Mouse (Mus musculus) right cerebral cortex, adult 18-20 months (tissue): ENCODE data around the gene Orm1.
A peak's percentile ranks its signal among the peaks of the same experiment; 100 is the strongest.

Experiments used
- DNase-seq: peaks from one replicate; pipeline ENCODE4 v3.0.0; 2022; ENCODE audit warnings: mixed read lengths

Orm1 gene

GRCm38 (mm10) chr4:63344295-63344694 is at the start of gene Orm1:
TSS of gene Orm1 (plus strand) at chr4:63344560.
- no peak for DNase-seq

- no peak for DNase-seq
These were observed 48.7 kb upstream of the Orm1 start for GRCm38 (mm10) chr4:63295641-63296040.

DNA sequence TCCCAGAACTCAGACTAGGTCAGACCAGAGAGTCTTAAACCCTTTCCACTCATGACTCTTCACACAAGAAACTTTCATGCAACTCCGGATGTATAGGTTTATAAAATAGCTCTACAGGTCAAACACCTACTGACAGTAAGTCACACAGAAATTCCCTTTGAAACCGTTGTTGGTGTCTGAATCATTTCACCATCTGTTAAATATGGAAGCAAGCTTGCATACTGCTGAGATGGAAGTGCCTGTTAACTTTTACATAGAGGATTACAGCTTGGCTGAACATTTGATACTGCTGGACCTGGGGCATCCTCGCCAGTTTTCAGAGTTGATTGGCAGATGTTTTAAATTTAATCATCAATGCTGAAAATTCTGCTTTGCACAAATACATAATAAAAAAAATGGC is 48.1 kb upstream of the Orm1 start:
- no peak for DNase-seq

GRCm38 (mm10) chr4:63296876-63297275 is 47.5 kb upstream of the Orm1 start:
- no peak for DNase-seq

DNA sequence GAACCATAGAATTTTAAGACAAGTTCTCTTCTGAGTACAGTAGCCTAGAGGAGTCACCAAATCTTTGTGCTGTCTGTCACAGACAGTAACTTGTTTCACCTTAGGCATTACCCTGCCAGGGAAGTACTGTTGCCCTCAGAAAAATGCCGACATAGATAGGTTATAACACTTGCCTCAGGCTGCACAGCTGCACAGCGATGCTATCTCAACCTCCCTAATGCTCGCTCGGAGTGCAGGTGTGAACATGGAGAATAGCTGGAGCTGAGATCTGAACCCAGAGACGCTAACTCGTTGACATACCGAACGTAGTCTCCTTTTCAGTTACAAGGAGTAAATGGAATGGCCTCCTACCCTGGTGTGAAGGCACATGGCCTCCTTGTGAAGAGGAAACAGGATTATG is 46.2 kb upstream of the Orm1 start:
- DNase-seq = no peak

GRCm38 (mm10) chr4:63302641-63303040 is 41.7 kb upstream of the Orm1 start:
- no peak for DNase-seq

DNA sequence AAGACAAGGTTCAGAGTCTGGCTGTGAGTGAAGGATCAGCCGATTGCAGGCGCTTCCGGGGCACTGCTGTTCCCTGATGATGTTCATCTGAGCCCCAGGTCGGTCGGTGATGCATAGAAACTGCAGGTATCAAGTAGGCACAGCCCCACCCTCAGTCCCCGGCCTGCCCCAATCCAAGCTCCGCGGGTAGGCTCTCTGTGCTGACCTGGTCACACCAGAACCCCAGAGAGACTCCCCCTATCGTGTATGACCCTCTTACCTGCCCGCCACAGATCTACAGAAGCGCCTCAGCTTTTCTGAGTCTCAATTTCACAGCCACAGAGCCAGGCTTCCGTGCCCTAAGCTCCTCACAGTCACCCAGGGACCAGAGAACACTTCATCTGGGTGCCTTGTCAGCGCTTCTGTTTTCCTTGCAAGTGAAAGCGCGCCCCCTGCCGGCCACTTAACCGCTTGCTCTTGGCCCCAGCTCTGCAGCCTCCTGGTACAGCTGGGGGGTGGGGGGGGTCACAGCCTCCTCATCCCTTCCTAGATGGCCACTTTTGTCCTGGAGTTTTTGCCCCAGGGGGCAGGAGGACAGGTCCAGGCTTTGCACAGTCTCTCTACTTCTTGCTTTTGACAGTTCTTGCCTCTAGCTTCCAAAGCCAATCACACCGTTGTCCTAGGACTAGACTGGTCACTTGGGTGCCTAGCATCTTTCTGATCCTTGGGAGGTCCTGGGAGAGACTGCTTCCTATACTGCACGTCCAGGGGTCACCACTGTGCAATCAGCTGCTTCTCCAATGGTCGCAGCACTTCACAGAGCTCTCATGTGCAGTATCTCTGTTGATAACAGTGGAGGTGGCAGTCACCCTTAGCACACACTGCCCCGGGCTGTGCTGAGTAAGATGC is 36.9 kb upstream of the Orm1 start:
- DNase-seq = peak; percentile 86

DNA sequence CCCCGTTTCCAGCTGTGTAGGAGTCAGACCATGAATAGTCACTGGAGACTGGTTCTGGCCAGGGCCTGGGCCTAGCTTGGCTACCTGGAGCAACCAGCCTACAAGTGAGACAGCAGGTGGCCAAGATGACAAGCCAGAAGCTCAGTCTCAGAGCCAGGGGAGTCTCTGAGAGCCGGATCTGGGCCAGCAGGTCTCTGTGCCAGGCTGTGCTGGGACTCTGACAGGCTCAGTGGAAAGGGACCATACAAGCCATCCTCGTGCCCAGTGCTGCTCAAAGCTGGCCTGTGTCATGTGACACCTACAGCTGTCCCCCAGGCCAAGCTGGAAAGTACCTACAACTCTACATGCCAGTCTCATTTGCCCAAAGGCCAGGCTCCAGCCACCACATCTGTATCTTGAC is 36.0 kb upstream of the Orm1 start:
- no peak for DNase-seq

- no peak for DNase-seq
These were observed 34.0 kb upstream of the Orm1 start for GRCm38 (mm10) chr4:63310247-63310855.

GRCm38 (mm10) chr4:63311426-63311825 is 32.9 kb upstream of the Orm1 start:
- no peak for DNase-seq

GRCm38 (mm10) chr4:63314063-63314462 is 30.3 kb upstream of the Orm1 start:
- DNase-seq = no peak

GRCm38 (mm10) chr4:63316076-63316746 is 28.1 kb upstream of the Orm1 start:
- peak; percentile 42 for DNase-seq

GRCm38 (mm10) chr4:63319566-63319965 is 24.8 kb upstream of the Orm1 start:
- DNase-seq = peak; percentile 29

DNA sequence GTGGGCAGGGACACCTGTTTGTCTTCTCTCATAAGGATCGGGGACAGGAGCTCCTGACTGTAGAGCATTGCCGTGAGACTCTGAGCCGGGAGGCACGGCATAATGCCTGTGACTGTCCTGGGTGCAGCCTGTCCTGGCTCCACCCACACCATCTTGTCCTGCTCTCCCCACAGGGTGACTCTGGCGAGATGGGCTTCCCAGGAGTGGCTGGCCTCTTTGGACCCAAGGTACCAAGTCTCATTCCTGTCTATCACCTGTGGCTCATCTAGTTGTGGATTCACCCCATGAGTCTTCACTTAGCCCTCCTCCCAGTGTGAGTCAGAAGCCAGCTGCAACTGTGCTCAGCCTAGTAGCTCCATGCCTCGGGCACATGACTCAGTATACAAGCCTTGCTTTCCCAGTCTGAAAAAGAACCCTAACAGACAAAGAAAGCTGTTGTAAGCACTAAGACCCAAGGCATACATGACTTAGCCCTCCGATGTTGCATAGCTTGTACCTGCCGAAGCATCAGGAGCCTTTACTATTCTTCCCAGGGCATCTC is 21.0 kb upstream of the Orm1 start:
- DNase-seq = no peak

DNA sequence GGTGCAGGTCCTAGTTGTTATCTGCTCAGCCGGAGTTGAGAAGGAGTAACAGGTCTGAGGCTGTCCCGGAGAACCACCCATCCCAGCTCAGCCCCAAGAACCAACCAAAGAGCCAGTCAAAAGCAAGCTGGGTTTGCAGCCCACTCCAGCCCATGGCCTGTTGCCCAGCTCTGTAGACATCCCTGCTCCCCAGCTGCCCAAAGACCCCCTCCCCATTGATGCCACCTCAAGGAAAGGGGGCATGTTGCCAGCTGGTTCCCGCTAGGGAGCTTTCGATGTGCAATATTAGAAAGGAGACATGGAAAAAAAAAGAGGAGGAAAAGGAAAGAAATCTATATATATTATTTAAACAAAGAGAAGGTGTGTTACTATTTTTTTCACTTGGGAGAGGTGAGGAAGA is 11.0 kb upstream of the Orm1 start:
- DNase-seq = no peak

DNA sequence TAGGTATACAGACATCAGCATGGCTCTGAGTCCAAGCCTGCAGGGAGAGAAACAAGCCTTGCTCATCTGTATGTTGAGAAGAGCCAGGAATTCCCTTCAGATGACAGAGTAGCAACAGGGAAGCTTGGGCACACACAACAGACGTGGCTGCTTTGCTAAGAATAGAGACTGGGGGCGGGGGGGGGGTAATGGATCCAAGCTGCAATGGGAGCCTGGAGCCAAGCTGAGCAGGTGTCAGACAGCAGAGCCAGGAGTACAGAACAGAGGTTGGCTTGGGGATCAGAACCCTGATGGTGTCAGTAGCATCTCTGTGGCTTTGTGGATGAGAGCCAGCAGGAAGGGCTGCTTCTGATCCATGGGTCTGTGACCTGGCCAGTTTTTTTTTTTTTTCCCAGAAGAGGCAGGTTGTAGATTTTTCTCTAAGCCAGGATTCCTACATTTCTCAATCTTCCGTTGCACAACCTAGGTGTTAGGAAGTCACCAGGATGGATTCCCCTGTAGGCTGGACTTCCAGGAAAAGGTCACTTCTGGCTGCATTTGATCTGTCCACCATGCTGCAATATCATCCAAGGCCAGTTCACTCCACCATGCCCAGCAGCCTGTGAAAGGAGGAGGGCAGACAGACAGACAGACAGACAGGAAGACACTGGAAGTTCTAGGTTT is 5.8 kb upstream of the Orm1 start:
- no peak for DNase-seq

GRCm38 (mm10) chr4:63342491-63342890 is 1.9 kb upstream of the Orm1 start:
- no peak for DNase-seq

GRCm38 (mm10) chr4:63343608-63344007 is 752 bp upstream of the Orm1 start:
- no peak for DNase-seq

DNA sequence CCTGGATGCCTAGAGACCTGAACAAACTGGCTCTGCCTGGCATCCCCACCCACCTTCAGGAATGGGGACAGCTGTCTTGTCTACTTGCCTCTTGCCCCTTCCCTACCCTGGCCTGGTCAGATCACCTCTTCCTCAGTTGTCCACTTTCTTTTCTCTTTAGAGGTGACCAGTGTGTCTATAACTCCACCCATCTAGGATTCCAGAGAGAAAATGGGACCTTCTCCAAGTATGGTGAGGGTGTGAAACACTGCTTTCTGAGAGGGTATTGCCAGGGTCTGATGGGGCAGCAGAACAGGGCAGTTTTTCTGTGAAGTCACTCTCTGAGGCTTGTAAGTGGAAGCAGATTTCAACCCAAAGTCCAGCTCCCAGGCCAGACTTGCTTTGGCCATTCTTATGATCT is 901 bp downstream of the Orm1 start:
- DNase-seq = no peak

DNA sequence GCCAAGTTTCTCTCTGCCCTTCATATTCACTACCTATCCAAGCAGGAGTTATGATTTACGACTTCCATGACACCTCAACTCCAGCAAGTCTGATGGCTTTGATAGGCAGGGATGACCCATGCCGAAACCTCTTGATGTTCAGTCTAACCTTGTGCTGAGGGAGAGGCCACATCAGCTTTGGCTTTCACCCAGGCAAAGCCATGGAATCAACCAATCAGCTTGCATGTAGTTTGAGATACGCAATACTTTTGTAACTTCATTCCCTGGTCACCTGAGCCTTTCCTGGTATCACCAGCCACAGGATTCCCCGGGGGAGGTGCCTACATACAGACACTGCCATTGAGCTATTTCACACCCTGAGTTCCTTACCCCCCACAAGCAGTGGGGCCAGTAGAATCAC is 2.3 kb downstream of the Orm1 start:
- no peak for DNase-seq

GRCm38 (mm10) chr4:63348524-63348923 is 4.2 kb downstream of the Orm1 start:
- no peak for DNase-seq

GRCm38 (mm10) chr4:63355877-63356665 is 11.7 kb downstream of the Orm1 start, which contains the start of gene Orm3:
TSS of gene Orm3 (plus strand) at chr4:63356162.
- DNase-seq = no peak
